Mouse (Mus musculus) spleen, adult 2 months (tissue): ENCODE measurements at regions not wholly inside any gene's neighbourhood (a gene's known extent, or its start where the extent isn't known, plus 50 kb on each side); places are given as distances from the start of the nearest gene placed in this dataset.

ENCODE experiments used
- CTCF ChIP-seq: fragments of 200-500 bp; IDR thresholded peaks from 2 replicates; pipeline ENCODE4 v1.5.1; 2011; ENCODE audit warnings: mild to moderate bottlenecking, inconsistent platforms; ENCODE audit not compliant: insufficient read depth, insufficient read length, insufficient replicate concordance; ENCODE audit errors: extremely low read depth
- POLR2A ChIP-seq: fragments of 200-500 bp; IDR thresholded peaks from 2 replicates; pipeline ENCODE4 v1.6.1; 2011; ENCODE audit warnings: low read depth, low read length, inconsistent platforms

- TF ChIP-seq POLR2A (no peak), CTCF (no peak)
Observed at GRCm38 (mm10) chr2:147727396-147727795, 319.4 kb downstream of the Foxa2 start.
